Mouse (Mus musculus): ENCODE results near the gene Taar1.

Taar1 gene

DNA sequence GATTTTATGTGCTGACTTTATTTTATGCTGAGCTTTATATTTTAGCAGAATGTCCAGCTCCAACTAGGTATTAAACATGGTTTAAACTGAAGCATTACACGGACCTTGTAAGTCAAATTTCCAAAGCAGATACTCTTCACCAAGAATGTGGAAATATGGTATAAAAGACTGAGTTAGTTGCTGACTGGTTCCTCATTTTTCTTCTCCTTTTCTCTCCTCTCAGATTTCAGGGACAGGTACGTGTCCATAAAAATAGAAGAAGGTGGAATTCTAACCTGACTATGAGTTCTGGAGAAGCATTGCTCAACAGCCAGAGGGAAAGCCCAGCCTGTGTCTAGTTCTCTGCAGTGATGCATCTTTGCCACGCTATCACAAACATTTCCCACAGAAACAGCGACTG lies at the start of gene Taar1:
Taar1 (plus strand) TSS at position 301 of the 400 bp plus-strand sequence.
- DNase-seq (ENCODE audit: low spot score in 2 of 2), result no peak

- peak in 1 of 2 experiments; percentile 42 for DNase-seq (ENCODE audit: low spot score in 2 of 2)
Observed at GRCm38 (mm10) chr10:23880695-23881094, 39.5 kb upstream of the Taar1 start.

- DNase-seq (ENCODE audit: low spot score in 2 of 2), result no peak
Observed at GRCm38 (mm10) chr10:23884910-23885309, 35.2 kb upstream of the Taar1 start.

DNA sequence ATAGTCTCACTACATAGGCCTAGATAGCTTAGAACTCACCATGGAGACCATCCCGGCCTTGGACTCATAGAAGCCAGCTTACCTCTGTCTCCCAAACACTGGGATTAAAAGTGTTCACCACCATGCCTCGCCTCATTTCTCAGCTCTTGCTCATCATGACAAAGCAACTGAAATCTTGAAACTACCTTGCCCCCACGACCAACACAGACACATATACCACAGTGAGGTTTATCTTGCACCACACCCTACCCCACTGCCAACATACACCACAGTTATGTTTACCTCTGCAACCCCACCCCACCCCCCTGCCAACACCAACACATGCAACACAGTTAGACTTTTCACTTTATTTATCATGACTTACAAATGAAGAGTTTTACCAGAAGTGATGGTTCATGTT lies 34.1 kb upstream of the Taar1 start:
- no peak for DNase-seq (ENCODE audit: low spot score in 2 of 2)

GRCm38 (mm10) chr10:23892987-23893386 lies 27.2 kb upstream of the Taar1 start:
- DNase-seq (ENCODE audit: low spot score in 2 of 2), result no peak

GRCm38 (mm10) chr10:23894601-23895349 lies 25.4 kb upstream of the Taar1 start, which contains the start of gene Vnn1:
Gene Vnn1 (plus strand): TSS chr10:23894688.
- no peak for DNase-seq (ENCODE audit: low spot score in 2 of 2)

DNA sequence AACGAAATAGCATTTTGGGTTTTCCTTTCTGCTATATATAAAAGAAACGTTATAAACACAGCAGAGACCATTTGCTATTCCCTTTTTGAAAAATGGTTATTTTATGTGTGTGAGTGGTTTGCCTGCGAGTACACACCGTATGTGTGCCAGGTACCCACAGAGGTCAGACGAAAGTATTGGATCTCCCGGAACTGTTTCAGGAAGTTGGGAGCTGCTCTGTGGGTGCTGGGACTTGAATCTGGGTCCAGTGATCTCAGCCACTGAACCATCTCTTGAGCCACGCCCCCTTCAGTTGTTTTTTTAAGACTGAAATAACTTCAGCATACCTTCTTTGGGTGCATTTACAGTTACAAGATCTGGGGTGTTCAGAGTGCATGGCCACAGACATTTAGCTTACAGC lies 24.8 kb upstream of the Taar1 start:
- no peak for DNase-seq (ENCODE audit: low spot score in 2 of 2)

- DNase-seq (ENCODE audit: low spot score in 2 of 2), result no peak
Observed at GRCm38 (mm10) chr10:23901119-23901518, 19.0 kb upstream of the Taar1 start.

DNA sequence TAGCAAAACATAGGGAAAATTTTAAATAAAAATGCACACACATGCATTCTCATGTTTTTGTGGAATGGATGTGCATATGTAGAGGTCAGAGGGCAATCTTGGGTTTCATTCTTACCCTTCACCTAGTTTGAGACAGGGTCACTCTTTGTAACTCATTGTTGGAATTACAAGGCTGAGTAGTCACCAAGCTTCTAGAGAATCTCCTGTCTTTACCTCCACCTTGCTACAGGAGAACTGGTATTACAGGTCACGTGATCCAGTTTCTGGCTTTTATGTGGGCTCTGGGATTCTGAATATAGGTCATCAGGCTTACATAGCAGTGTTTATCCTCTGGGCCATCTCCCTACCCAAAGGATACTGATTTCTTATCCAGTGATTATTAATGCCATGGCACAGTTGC lies 14.5 kb upstream of the Taar1 start:
- DNase-seq (ENCODE audit: low spot score in 2 of 2), result no peak

GRCm38 (mm10) chr10:23922468-23922867 lies 2.3 kb downstream of the Taar1 start:
- DNase-seq (ENCODE audit: low spot score in 2 of 2), result no peak

GRCm38 (mm10) chr10:23923941-23924340 lies 3.8 kb downstream of the Taar1 start:
- DNase-seq (ENCODE audit: low spot score in 2 of 2), result no peak

GRCm38 (mm10) chr10:23937613-23938012 lies 17.5 kb downstream of the Taar1 start:
- DNase-seq (ENCODE audit: low spot score in 2 of 2), result no peak

DNA sequence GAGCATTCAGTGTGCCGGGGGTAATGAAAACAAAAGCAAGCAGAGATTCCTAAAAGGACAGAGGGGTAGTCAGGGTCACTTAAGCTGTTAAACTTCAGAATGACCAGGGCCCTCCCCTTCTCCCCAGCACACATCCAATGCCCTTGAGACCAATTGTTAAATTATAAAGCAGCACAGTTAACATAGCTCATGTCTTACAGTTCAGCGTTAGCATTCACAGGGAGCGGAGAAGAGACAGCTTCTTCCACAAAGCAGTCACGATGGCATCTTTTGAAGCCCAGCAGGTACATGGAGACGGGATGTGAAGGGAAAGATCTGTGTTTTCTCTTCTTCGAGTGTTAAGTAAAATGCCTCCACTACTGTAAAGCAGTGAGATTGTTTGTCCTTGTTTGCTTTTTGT lies 18.2 kb downstream of the Taar1 start, which contains the start of gene Taar2:
Taar2 (plus strand) TSS at position 261 of the 400 bp plus-strand sequence.
- DNase-seq (ENCODE audit: low spot score in 2 of 2), result no peak

GRCm38 (mm10) chr10:23942465-23942864 lies 22.3 kb downstream of the Taar1 start:
- peak in 1 of 2 experiments; percentile 49 for DNase-seq (ENCODE audit: low spot score in 2 of 2)

DNA sequence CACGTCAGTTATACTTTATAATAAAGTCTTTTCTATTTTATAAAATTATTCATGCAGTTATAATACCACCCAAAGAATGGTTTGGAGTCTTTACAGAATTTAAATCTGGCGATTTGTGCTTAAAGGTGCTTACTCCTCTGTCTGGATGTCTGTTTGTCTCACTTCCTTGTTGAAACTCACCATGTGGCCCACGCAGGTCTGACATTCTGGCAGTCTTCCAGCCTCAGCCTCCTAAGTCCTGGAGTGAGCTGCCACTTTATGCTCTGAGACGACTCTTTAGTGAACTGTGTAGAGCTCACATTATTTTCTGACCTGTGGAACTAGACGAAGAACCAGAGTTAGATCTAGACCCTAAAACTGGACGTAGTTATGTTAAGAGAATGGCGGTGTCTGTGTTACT lies 27.9 kb downstream of the Taar1 start:
- DNase-seq (ENCODE audit: low spot score in 2 of 2), result no peak

GRCm38 (mm10) chr10:23949508-23950005 lies 29.4 kb downstream of the Taar1 start, which contains the start of gene Taar3:
Gene Taar3 (plus strand): TSS chr10:23949558.
- no peak for DNase-seq (ENCODE audit: low spot score in 2 of 2)

DNA sequence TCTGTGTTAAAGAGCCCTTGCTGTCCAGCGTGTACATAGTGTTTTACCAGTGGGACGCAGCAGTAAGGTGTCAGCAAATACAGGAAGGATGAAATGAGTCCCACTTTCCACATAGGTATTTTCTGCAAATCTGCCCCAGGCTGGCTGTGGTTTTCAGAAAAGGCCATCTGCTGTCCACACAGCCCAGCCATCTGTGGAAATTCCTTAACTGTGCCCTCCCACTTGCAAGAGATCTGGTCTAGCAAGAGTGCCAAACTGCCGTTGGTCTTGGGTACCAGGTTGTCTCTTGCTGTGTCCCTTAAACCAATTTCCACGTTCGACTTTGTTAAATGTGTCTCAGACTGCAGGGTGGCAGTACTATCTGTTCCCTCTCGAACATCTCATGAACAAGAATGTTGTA lies 31.6 kb downstream of the Taar1 start:
- no peak for DNase-seq (ENCODE audit: low spot score in 2 of 2)

DNA sequence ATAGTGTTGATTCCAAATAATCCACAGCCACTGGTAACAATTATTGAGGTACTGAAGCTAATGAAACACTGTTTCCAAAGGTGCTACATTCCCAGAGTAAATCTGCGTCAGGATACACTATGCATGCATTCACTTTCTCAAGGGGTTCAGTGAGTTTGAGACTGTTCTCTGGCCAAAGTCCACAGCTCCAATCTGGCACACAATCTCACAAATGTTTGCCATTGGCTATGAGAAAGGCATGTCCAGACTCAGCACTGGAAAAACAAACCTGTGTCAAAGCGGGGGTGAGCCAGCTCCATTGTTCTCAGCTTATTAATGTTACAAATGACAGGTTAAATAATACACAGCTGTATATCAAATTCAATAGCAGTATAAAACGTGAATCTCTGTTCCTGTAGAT lies 38.9 kb downstream of the Taar1 start:
- no peak for DNase-seq (ENCODE audit: low spot score in 2 of 2)

DNA sequence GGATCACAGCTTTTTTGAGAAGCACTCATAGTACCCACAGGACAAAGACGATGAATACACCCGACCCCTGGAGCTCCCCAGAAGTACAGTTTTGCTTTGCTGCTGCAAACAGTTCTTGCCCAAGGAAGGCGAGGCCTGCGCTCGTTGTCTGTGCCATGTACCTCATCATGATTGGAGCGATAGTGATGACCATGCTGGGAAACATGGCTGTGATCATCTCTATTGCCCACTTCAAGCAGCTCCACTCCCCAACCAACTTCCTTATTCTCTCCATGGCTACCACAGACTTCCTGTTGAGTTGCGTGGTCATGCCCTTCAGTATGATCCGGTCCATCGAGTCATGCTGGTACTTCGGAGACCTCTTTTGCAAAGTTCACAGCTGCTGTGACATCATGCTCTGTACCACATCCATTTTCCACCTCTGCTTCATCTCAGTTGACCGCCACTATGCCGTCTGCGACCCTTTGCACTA lies 40.3 kb downstream of the Taar1 start, which contains the start of gene Taar4:
Taar4 (plus strand) TSS at position 51 of the 472 bp plus-strand sequence.
- no peak for DNase-seq (ENCODE audit: low spot score in 2 of 2)

DNA sequence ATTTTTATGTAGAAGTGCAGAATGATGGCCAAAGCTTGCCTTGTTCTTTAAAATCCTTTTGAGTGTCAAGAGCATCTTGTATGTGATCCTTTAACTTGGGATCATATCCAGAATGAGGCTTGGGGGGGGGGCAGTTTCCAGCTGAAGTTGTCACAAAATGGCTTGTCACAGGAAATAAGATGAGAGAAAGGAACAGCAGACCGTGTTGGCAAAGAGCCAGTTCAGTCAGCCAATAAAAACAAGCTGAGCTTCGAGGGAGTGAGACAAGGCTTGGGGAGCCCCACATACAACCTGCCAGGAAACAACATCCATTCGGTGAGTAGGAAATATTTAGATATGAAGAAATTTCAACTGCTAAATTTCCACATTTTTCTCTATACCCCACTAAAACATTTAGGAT lies 43.3 kb downstream of the Taar1 start:
- DNase-seq (ENCODE audit: low spot score in 2 of 2), result no peak

GRCm38 (mm10) chr10:23964921-23965610 lies 44.9 kb downstream of the Taar1 start:
- DNase-seq (ENCODE audit: low spot score in 2 of 2), result no peak

- no peak for DNase-seq (ENCODE audit: low spot score in 2 of 2)
Observed at GRCm38 (mm10) chr10:23970656-23971165, 50.6 kb downstream of the Taar1 start, which contains the start of gene Taar5. Gene Taar5 (plus strand): TSS chr10:23970706.

All from spleen, postnatal 10 days (tissue).